Mouse (Mus musculus): ENCODE data around the gene Macrod2.

Macrod2 gene

GRCm38 (mm10) chr2:142286761-142287160 lies 1891.7 kb downstream of the Macrod2 start:
- no peak for DNase-seq (ENCODE audit: extremely low read depth, low read depth, low spot score)

GRCm38 (mm10) chr2:142294831-142295230 lies 1899.7 kb downstream of the Macrod2 start:
- DNase-seq (ENCODE audit: extremely low read depth, low read depth, low spot score) = no peak

DNA sequence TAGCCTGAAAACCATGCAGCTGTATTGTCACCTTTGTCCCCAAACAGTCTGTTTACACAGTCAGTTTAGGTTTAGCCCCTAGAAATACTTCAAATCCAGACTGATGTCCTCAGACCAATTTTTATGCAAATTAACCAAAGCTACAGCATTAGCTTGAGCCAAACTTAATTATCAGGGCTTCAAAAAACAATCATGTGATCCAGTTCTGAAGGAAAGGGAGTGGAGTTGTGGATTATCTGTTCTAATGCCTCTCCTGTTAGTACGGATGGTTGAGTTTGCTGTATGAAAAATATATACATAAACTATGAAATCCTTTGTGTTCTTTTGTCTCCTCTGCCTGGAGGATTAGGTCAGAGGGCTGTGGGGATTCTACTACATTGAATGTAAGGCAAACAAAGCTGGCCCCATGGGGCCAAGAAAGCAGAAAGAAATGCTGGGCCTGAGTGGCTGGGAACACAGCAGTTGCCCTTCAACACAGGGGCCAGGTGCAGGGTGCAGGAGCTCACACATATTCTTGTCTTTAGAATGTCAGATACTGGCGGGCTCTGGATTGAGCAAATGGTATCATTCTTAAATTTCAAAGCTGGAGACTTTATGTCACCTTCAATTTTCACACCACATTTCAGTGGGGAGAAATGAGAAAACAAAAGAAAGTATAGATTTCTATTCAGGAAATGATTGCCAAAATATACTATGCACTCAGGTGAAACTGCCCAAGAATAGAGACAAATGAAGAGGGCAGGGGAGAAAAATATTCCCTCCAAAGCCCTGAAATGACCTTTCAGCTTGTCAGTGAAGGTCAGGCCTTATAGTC lies 1908.2 kb downstream of the Macrod2 start:
- DNase-seq (ENCODE audit: extremely low read depth, low read depth, low spot score) = no peak

DNA sequence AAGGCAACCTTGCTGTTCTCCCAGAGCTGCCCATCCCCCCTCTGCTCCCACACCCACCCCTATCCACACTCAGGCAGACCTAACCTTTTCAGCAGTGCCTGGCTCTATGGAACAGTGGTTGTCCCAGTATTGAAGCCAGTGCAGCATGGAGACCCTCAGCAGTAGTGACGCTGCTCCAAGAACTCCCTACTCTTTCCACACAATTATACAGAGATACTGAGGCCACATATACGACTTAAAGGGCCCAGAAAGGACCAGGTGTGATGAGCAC lies 1908.7 kb downstream of the Macrod2 start:
- no peak for DNase-seq (ENCODE audit: extremely low read depth, low read depth, low spot score)

DNA sequence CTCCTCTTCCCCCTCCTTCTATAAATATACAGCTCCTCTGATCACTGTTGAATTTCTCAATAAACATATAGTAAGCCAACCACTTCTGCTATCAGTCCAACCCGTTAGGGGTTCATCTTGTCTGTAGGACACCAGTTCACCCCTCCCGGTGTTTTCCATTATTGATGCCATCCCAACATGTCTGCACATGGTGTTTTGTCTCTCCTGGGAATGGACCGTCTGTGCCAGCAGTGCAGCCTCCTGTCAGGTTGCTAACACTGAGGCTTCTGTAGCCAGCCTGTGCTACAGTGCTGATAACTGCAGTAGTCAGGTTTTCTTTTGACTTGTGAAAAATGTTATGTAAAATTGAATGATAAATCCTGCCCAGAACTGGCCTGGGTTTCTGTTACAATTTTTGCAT lies 1928.0 kb downstream of the Macrod2 start:
- DNase-seq (ENCODE audit: extremely low read depth, low read depth, low spot score) = no peak

- DNase-seq (ENCODE audit: extremely low read depth, low read depth, low spot score) = no peak
Observed at GRCm38 (mm10) chr2:142326737-142327136, 1931.6 kb downstream of the Macrod2 start.

DNA sequence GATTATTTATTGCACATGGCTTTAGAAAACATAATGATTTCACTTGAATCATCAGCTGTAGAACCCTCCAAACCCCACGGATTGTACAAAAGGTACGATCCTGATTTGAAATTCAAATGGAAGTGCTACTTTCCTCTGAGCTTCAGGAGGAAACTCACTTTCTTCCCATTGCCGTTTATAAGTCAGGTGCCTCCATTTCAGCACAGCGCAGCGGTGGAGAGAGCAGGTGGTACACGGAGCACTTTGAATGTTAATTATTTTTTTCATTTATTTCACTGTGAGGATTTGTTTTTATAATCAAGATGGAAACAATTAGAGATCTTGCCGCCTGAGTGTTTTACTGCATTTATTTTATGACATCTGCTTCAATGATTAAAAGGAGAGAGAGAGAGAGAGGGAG lies 1934.7 kb downstream of the Macrod2 start:
- DNase-seq (ENCODE audit: extremely low read depth, low read depth, low spot score) = no peak

DNA sequence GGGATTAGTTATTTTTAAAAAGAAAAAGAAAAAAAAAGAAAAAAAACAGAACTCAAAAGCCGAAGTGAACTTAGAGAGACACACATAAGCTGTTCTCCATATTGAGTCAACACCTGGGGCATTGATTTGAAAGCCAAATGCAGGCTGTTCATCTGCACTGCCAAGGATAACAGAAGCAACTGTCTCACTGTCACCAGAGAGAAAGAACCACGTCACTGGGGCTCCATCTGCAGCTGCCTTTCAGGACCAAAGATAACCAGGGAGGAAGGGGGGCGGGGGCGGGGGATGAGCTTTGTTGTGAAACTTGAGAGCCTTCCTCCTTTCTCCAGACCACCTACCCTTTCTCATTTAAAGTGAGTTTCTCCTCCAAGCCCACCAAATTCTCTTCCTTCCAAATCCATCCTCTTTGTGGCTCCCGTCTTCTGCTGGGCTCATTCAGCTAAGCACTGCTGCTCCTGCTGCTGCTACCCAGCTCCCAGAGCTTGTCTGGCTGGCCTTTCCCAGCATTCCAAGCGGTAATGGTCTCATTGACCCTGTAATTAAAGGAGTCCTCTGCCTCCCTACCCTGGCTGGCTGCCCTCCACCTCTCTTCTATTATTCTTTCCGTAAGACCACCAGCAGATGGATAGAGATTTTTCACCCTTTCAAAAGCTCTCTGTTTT lies 1939.5 kb downstream of the Macrod2 start:
- DNase-seq (ENCODE audit: extremely low read depth, low read depth, low spot score) = no peak

GRCm38 (mm10) chr2:142335103-142335999 lies 1940.2 kb downstream of the Macrod2 start:
- DNase-seq (ENCODE audit: extremely low read depth, low read depth, low spot score) = no peak

GRCm38 (mm10) chr2:142344021-142344420 lies 1948.9 kb downstream of the Macrod2 start:
- no peak for DNase-seq (ENCODE audit: extremely low read depth, low read depth, low spot score)

- no peak for DNase-seq (ENCODE audit: extremely low read depth, low read depth, low spot score)
Observed at GRCm38 (mm10) chr2:142344758-142345157, 1949.6 kb downstream of the Macrod2 start.

GRCm38 (mm10) chr2:142349805-142350204 lies 1954.7 kb downstream of the Macrod2 start:
- no peak for DNase-seq (ENCODE audit: extremely low read depth, low read depth, low spot score)

DNA sequence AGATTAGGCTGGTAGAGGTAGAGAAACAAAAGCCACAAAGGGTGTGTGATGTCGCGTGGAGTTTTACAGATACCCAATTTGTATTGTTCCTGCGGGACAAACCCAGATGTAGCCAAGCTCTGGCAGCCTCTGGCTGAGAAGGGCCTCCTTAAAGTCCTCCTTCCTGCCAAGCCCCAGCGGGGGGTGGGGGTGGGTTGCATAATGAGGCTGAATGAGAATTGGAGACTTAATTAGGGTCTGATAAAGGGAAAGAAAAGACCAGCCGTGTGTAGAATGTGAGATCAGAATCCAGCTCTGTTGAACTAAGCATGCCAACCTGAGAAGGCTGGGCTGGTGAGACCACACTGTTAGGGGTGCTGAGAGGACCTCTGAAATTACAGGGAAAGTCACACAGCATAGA lies 1967.8 kb downstream of the Macrod2 start:
- no peak for DNase-seq (ENCODE audit: extremely low read depth, low read depth, low spot score)

DNA sequence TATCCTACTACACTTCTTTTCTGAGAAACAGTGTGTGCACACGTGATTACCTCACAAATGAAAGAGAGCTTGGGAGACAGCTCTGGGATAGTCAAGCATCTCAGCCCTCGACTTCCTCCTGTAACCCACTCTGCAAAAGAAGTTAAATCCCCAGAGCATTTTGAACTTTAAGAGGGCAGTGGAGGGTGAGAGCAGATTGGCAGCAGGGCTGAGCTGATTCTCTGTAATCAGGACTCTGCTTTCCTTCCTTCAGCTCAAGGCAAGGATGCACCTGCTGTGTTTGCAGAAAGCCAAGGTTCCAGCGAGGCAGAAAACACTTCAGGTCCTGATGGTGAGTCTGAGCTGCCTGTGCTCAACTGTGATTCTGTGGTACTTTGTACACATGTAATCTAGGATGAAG lies 1978.9 kb downstream of the Macrod2 start:
- no peak for DNase-seq (ENCODE audit: extremely low read depth, low read depth, low spot score)

- DNase-seq (ENCODE audit: extremely low read depth, low read depth, low spot score) = no peak
Observed at GRCm38 (mm10) chr2:142380563-142380962, 1985.5 kb downstream of the Macrod2 start.

GRCm38 (mm10) chr2:142381081-142381579 lies 1986.0 kb downstream of the Macrod2 start:
- no peak for DNase-seq (ENCODE audit: extremely low read depth, low read depth, low spot score)

- DNase-seq (ENCODE audit: extremely low read depth, low read depth, low spot score) = no peak
Observed at GRCm38 (mm10) chr2:142393546-142393945, 1998.4 kb downstream of the Macrod2 start.

DNA sequence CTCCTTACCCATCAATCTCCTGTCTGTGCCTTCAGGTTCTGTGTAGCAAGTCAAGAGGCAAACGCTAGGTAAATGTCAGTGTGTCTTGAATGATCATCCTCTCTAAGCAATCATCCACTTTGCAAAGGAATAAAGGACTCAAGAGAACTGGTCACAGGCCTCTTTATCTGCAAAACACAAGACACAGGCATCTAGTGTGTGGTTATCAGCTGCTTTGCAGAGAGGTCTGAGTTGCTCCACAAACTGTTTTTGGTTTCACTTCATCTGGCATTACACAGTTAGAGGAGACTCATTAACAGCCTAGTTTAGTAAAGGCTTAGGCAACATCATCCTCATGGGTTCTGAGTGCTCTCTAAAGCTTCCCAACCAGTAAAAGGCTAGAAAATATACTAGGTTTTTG lies 2004.4 kb downstream of the Macrod2 start:
- DNase-seq (ENCODE audit: extremely low read depth, low read depth, low spot score) = no peak

DNA sequence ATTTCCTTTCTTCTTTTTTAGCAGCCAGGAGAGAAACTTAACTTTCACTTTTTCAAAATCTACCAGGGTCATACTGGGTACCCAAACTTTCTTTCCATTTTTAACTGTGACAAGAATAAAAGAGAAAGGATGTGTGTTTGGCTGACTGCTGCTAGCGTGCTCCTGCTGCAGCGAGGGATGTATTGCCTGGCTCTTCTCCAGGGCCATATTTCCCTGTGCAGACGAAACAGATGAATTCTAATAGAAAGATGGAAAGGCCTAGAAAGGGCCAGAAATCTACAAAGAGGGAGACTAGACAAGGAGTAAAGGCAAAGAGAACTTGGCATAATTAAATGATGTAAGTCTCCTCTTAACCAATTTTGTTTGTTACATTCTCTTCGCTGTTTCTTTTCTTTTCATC lies 2005.7 kb downstream of the Macrod2 start:
- DNase-seq (ENCODE audit: extremely low read depth, low read depth, low spot score) = no peak

- no peak for DNase-seq (ENCODE audit: extremely low read depth, low read depth, low spot score)
Observed at GRCm38 (mm10) chr2:142401359-142401758, 2006.2 kb downstream of the Macrod2 start.

GRCm38 (mm10) chr2:142403394-142403793 lies 2008.3 kb downstream of the Macrod2 start:
- no peak for DNase-seq (ENCODE audit: extremely low read depth, low read depth, low spot score)

- DNase-seq (ENCODE audit: extremely low read depth, low read depth, low spot score) = no peak
Observed at GRCm38 (mm10) chr2:142404321-142404720, 2009.2 kb downstream of the Macrod2 start.

Measured in fat pad, adult 2 months (tissue).